Mouse (Mus musculus): Measurements from ENCODE around the gene Tmem107. TPM values are rescaled to one million over a fixed set of nuclear protein-coding genes. Genes with fewer than 3 reads are reported as not detected.

The Tmem107 gene
- polyA plus RNA-seq, 1 experiment: 7.0 TPM

DNA sequence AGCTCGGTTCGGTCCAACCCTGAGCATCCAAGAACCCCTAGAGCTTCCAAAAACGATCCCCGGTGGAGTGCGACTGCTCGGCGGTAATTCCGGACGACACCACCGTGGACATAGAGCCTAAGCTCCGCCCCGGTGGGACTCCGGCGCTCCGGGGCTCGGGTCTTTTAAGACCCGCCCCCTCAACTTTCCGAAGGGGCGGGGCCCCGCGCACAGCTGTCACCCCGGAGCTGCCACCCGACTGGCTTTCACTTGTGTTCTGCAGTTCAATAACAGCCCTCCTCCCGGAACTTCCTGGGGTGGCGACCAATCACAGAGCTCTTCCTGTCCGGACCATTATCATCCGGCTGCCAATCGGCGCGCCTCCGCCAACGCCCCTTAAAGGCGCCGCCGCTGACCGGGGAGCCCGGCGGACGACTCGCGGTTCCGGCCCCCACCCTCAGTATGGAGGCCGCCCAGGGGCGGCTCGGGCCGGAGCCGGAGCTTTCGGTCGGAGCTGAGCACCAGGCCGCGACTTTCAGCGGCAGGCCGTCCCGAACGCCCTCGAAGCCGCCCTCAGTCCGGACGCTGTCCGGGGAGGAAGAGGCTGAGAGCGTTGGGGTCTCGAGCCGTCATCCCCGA, 11.1 kb upstream of the Tmem107 start, which contains the start of gene Borcs6:
Gene Borcs6 (plus strand): TSS at position 361 of the 618 bp plus-strand sequence.
- Histone ChIP-seq H3K27me3 (ENCODE audit: control insufficient read depth, insufficient read depth, low read length) (no peaks in the 10 kb centered on the region), H3K4me3 (ENCODE audit: extremely low read depth, insufficient read depth, insufficient read length) (peak within 1 kb of the TSS; percentile 92), H3K36me3 (ENCODE audit: control insufficient read depth, insufficient read depth, low read length) (no peaks in the 10 kb centered on the region), H3K27ac (ENCODE audit: insufficient read depth, low read length) (peak within 1 kb of the TSS; percentile 88), H3K4me1 (ENCODE audit: control insufficient read depth, insufficient read depth, insufficient read length) (peaks cover 8% of the 10 kb centered on the region)
- WGBS: under 1% methylated on average over 61 of the region's 64 CpGs
- TF ChIP-seq POLR2A (IDR thresholded peaks at IDR 0.05; ENCODE audit: low read depth, low read length): peak; percentile 62
- TF ChIP-seq CTCF (IDR thresholded peaks at IDR 0.05; ENCODE audit: extremely low read depth, insufficient read depth, insufficient read length, insufficient replicate concordance): no peak
- peak; percentile 93 for DNase-seq (ENCODE audit: low read depth in 1 of 2, low spot score in 2 of 2)

DNA sequence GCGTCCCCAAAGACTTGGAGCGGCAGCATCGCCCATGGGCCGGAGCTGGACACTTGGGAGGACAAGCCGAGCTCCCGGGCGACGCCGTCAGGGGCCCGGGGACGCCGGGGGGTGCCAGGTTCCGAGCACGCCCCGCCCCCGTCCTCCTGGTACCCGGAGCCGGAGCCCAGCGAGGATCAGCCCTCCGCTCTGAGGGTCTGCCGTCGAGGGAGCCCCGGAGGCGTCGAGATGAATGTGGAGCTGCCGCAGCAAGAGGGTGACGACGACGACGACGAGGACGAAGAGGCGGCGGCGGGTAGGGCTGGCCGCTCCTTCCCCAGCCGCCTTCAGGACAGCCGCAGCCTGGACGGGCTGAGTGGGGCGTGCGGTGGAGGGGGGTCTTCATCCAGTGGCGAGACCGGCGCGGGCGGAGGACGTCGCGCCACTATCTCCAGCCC, 10.6 kb upstream of the Tmem107 start:
- Histone ChIP-seq H3K4me3 (ENCODE audit: extremely low read depth, insufficient read depth, insufficient read length) (peak overlapping the region; percentile 92), H3K27ac (ENCODE audit: insufficient read depth, low read length) (peak overlapping the region; percentile 88), H3K27me3 (ENCODE audit: control insufficient read depth, insufficient read depth, low read length) (no peaks in the 10 kb centered on the region), H3K4me1 (ENCODE audit: control insufficient read depth, insufficient read depth, insufficient read length) (peaks cover 8% of the 10 kb centered on the region), H3K36me3 (ENCODE audit: control insufficient read depth, insufficient read depth, low read length) (no peaks in the 10 kb centered on the region)
- WGBS: under 1% methylated on average over 48 of the region's 49 CpGs
- TF ChIP-seq CTCF (IDR thresholded peaks at IDR 0.05; ENCODE audit: extremely low read depth, insufficient read depth, insufficient read length, insufficient replicate concordance) (no peak), POLR2A (IDR thresholded peaks at IDR 0.05; ENCODE audit: low read depth, low read length) (no peak)
- DNase-seq (ENCODE audit: low read depth in 1 of 2, low spot score in 2 of 2): peak in 1 of 2 experiments; percentile 50

DNA sequence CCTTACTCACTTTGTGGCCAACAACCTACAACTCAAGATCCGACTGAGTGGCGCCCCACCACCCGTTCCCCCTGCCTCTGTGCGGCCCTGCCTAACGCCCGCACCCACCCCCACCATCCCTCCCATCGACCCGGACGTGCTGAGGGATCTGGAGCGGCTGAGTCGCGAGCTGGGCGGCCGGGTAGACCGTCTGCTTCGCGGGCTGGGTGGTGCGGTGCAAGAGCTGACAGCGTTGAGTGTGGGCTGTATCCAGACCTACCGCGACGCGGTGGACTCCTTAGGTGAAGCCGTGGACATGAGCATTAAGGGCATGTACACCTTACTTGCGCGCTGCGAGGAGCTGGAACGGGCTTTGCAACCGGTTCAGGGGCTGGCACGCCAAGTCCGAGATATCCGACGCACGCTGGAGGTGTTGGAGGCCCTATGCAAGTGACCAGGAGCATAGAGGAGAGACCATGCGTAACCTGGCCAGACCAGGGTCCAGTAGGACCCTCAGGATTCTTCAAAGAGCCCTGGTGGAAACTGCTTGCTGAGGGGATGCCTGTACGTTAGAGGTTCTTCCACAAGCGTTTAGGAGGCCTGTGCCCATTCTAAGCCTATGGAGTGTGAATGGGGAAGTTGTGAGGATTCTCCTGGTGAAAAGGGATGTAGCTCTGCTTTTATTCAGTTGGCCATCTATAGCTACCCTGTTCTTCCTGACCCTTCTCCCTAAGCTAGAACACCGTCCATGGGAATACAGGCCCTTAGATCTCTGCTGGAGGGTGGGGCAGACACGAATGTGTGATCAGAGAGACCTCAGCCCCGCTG, 10.0 kb upstream of the Tmem107 start:
- Histone ChIP-seq H3K4me3 (ENCODE audit: extremely low read depth, insufficient read depth, insufficient read length) (peak overlapping the region; percentile 92), H3K27me3 (ENCODE audit: control insufficient read depth, insufficient read depth, low read length) (no peaks in the 10 kb centered on the region), H3K27ac (ENCODE audit: insufficient read depth, low read length) (peak overlapping the region; percentile 88), H3K4me1 (ENCODE audit: control insufficient read depth, insufficient read depth, insufficient read length) (peaks cover 8% of the 10 kb centered on the region), H3K36me3 (ENCODE audit: control insufficient read depth, insufficient read depth, low read length) (no peaks in the 10 kb centered on the region)
- WGBS: 9% methylated on average over 40 of the region's 40 CpGs
- TF ChIP-seq POLR2A (IDR thresholded peaks at IDR 0.05; ENCODE audit: low read depth, low read length) (no peak), CTCF (IDR thresholded peaks at IDR 0.05; ENCODE audit: extremely low read depth, insufficient read depth, insufficient read length, insufficient replicate concordance) (no peak)
- no peak for DNase-seq (ENCODE audit: low read depth in 1 of 2, low spot score in 2 of 2)

DNA sequence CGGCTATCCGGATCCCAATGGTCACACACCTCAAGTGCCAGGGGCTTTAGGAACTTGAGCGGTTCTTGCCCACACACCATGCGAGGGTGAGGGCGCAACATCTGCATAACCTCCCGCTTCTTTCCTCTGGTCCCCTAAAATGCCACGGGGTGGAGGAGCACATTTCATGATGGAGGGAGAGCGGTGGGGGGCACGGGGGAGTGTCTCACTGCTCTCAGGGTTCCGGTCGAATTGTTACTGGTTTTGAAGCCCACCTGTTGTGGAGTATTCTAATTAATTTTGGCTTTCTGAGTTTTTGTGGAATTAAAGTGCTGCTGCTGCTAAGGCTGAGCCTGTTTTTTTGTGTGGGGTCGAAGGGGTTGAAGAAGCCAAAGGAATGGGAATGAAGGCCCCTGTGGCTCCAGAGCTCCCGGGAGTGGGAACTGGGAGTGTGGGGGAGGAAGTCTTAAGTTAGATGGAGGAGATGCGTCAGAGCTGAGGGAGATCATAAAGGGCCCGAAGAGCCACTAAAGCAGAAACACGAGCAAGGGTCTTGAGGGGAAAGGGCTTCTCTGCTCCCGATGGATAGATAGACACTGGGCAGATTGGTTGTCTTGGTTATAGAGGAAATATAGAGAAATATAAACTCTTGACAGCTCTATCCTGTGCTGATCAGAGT, 9.2 kb upstream of the Tmem107 start:
- Histone ChIP-seq H3K27me3 (ENCODE audit: control insufficient read depth, insufficient read depth, low read length) (no peaks in the 10 kb centered on the region), H3K4me1 (ENCODE audit: control insufficient read depth, insufficient read depth, insufficient read length) (peaks cover 10% of the 10 kb centered on the region), H3K4me3 (ENCODE audit: extremely low read depth, insufficient read depth, insufficient read length) (peak overlapping the region; percentile 0; the same call in 1 of the 2 replicates), H3K36me3 (ENCODE audit: control insufficient read depth, insufficient read depth, low read length) (no peaks in the 10 kb centered on the region), H3K27ac (ENCODE audit: insufficient read depth, low read length) (no peak overlapping the region)
- TF ChIP-seq POLR2A (IDR thresholded peaks at IDR 0.05; ENCODE audit: low read depth, low read length) (no peak), CTCF (IDR thresholded peaks at IDR 0.05; ENCODE audit: extremely low read depth, insufficient read depth, insufficient read length, insufficient replicate concordance) (no peak)
- no peak for DNase-seq (ENCODE audit: low read depth in 1 of 2, low spot score in 2 of 2)
- WGBS: 76% methylated on average over 17 of the region's 17 CpGs

DNA sequence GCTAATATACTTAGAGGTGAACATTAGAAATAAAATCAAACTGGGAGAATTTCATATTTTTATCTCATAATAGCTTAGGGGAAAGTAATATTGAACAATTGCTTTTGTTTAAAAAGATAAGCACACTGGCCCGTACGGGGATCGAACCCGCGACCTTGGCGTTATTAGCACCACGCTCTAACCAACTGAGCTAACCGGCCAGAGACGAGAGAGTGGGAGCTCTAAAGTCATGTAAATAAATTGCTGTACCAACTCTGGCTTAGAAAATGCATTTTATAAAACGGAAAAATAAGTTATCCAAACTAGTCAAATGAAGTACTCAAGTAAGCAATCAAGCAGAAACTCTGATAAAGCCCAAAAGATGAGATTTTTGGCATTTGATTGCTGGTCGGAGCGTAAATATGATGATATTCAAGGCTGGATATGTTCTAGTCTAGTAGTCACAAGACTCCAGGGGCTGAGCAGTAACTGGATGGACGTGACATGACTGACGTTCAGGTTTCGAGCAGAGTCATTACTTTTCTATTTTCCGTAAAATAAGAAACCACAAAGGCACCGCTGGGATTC, 8.3 kb upstream of the Tmem107 start:
- Histone ChIP-seq H3K27me3 (ENCODE audit: control insufficient read depth, insufficient read depth, low read length) (no peaks in the 10 kb centered on the region), H3K4me1 (ENCODE audit: control insufficient read depth, insufficient read depth, insufficient read length) (peaks cover 10% of the 10 kb centered on the region), H3K4me3 (ENCODE audit: extremely low read depth, insufficient read depth, insufficient read length) (peak overlapping the region; percentile 7; the same call in 1 of the 2 replicates), H3K36me3 (ENCODE audit: control insufficient read depth, insufficient read depth, low read length) (no peaks in the 10 kb centered on the region), H3K27ac (ENCODE audit: insufficient read depth, low read length) (no peak overlapping the region; the same call in 1 of the 2 replicates)
- TF ChIP-seq POLR2A (IDR thresholded peaks at IDR 0.05; ENCODE audit: low read depth, low read length): no peak
- no peak for TF ChIP-seq CTCF (IDR thresholded peaks at IDR 0.05; ENCODE audit: extremely low read depth, insufficient read depth, insufficient read length, insufficient replicate concordance)
- peak in 1 of 2 experiments; percentile 74 for DNase-seq (ENCODE audit: low read depth in 1 of 2, low spot score in 2 of 2)
- WGBS: 2% methylated on average over 17 of the region's 17 CpGs

DNA sequence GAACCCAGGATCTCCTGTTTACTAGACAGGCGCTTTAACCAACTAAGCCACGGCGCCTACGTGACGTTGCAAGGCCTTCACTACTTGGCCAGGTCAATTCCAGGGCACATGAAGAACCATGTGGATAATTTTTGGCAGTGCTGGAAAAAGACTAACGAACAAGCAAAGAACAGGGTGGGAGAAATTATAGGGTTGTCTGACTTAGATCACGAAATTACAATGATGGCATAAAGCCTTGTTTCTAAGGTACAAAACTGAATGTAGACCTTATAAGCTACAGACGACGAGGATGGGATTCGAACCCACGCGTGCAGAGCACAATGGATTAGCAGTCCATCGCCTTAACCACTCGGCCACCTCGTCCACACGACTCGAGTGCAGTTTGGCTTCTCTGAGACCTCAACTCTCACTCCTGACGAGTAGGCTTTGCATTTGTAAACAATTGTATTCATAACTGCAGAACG, 7.8 kb upstream of the Tmem107 start:
- DNase-seq (ENCODE audit: low read depth in 1 of 2, low spot score in 2 of 2): peak; percentile 86 to 89
- under 1% methylated on average over 19 of the region's 19 CpGs for WGBS
- no peaks in the 10 kb centered on the region for H3K27me3 ChIP-seq (ENCODE audit: control insufficient read depth, insufficient read depth, low read length)
- H3K36me3 ChIP-seq (ENCODE audit: control insufficient read depth, insufficient read depth, low read length): no peaks in the 10 kb centered on the region
- TF ChIP-seq POLR2A (IDR thresholded peaks at IDR 0.05; ENCODE audit: low read depth, low read length) (no peak), CTCF (IDR thresholded peaks at IDR 0.05; ENCODE audit: extremely low read depth, insufficient read depth, insufficient read length, insufficient replicate concordance) (no peak)
- peaks cover 10% of the 10 kb centered on the region for H3K4me1 ChIP-seq (ENCODE audit: control insufficient read depth, insufficient read depth, insufficient read length)
- H3K4me3 ChIP-seq (ENCODE audit: extremely low read depth, insufficient read depth, insufficient read length): peak overlapping the region; percentile 82
- peak overlapping the region; percentile 67 for H3K27ac ChIP-seq (ENCODE audit: insufficient read depth, low read length)

Measured in spleen, adult 2 months (tissue).